Mouse (Mus musculus): ENCODE measurements at regions not wholly inside any gene's neighbourhood (a gene's known extent, or its start where the extent isn't known, plus 50 kb on each side); places are given as distances from the start of the nearest gene placed in this dataset.

- Histone ChIP-seq H3K9me3 (ENCODE audit: control insufficient read depth, low read length) (no peaks in the 10 kb centered on the region), H3K4me2 (ENCODE audit: low read length) (no peak overlapping the region), H3K9ac (ENCODE audit: low read length) (no peak overlapping the region), H3K4me3 (ENCODE audit: low read depth, low read length) (no peak overlapping the region), H3K27ac (ENCODE audit: low read depth) (no peak overlapping the region), H3K36me3 (ENCODE audit: control insufficient read depth, insufficient read depth, low read length) (no peaks in the 10 kb centered on the region), H3K4me1 (replicated peaks; ENCODE audit: control insufficient read depth, insufficient read depth, low read length) (no peaks in the 10 kb centered on the region), H3K27me3 (replicated peaks; ENCODE audit: control insufficient read depth, insufficient read depth, low read length) (no peaks in the 10 kb centered on the region)
- no peak for ATAC-seq (replicated peaks; ENCODE audit: low FRiP score, low TSS enrichment, low read depth)
- WGBS: 64% methylated on average over 1 of the region's 1 CpGs
- DNase-seq (ENCODE audit: low spot score): no peak
Observed at GRCm38 (mm10) chr6:44210901-44211300, 544.8 kb upstream of the Tpk1 start.

GRCm38 (mm10) chr6:44204477-44204876 is 538.4 kb upstream of the Tpk1 start:
- Histone ChIP-seq H3K27me3 (replicated peaks; ENCODE audit: control insufficient read depth, insufficient read depth, low read length) (no peaks in the 10 kb centered on the region), H3K9ac (ENCODE audit: low read length) (no peak overlapping the region), H3K4me3 (ENCODE audit: low read depth, low read length) (no peak overlapping the region), H3K36me3 (ENCODE audit: control insufficient read depth, insufficient read depth, low read length) (no peaks in the 10 kb centered on the region), H3K4me1 (replicated peaks; ENCODE audit: control insufficient read depth, insufficient read depth, low read length) (no peaks in the 10 kb centered on the region), H3K4me2 (ENCODE audit: low read length) (no peak overlapping the region), H3K27ac (ENCODE audit: low read depth) (no peak overlapping the region), H3K9me3 (ENCODE audit: control insufficient read depth, low read length) (no peaks in the 10 kb centered on the region)
- DNase-seq (ENCODE audit: low spot score) (no peak), ATAC-seq (replicated peaks; ENCODE audit: low FRiP score, low TSS enrichment, low read depth) (0 out of 2 replicates have a peak, but pooled peaks have one; percentile 70)
- WGBS: 79% methylated on average over 1 of the region's 1 CpGs

GRCm38 (mm10) chr6:44203831-44204230 is 537.8 kb upstream of the Tpk1 start:
- no peaks in the 10 kb centered on the region for H3K27me3 ChIP-seq (replicated peaks; ENCODE audit: control insufficient read depth, insufficient read depth, low read length)
- no peak overlapping the region for H3K4me3 ChIP-seq (ENCODE audit: low read depth, low read length)
- 69% methylated on average over 1 of the region's 1 CpGs for WGBS
- ATAC-seq (replicated peaks; ENCODE audit: low FRiP score, low TSS enrichment, low read depth) (no peak), DNase-seq (ENCODE audit: low spot score) (no peak)
- H3K27ac ChIP-seq (ENCODE audit: low read depth): no peak overlapping the region
- H3K9me3 ChIP-seq (ENCODE audit: control insufficient read depth, low read length): no peaks in the 10 kb centered on the region
- H3K9ac ChIP-seq (ENCODE audit: low read length): no peak overlapping the region
- H3K4me1 ChIP-seq (replicated peaks; ENCODE audit: control insufficient read depth, insufficient read depth, low read length): no peaks in the 10 kb centered on the region
- H3K4me2 ChIP-seq (ENCODE audit: low read length): no peak overlapping the region
- no peaks in the 10 kb centered on the region for H3K36me3 ChIP-seq (ENCODE audit: control insufficient read depth, insufficient read depth, low read length)

- no peaks in the 10 kb centered on the region for H3K27me3 ChIP-seq (replicated peaks; ENCODE audit: control insufficient read depth, insufficient read depth, low read length)
- ATAC-seq (replicated peaks; ENCODE audit: low FRiP score, low TSS enrichment, low read depth) (no peak), DNase-seq (ENCODE audit: low spot score) (no peak)
- H3K4me2 ChIP-seq (ENCODE audit: low read length): no peak overlapping the region
- H3K27ac ChIP-seq (ENCODE audit: low read depth): no peak overlapping the region
- no peak overlapping the region for H3K4me3 ChIP-seq (ENCODE audit: low read depth, low read length)
- 76% methylated on average over 4 of the region's 4 CpGs for WGBS
- H3K36me3 ChIP-seq (ENCODE audit: control insufficient read depth, insufficient read depth, low read length): no peaks in the 10 kb centered on the region
- no peaks in the 10 kb centered on the region for H3K4me1 ChIP-seq (replicated peaks; ENCODE audit: control insufficient read depth, insufficient read depth, low read length)
- H3K9ac ChIP-seq (ENCODE audit: low read length): no peak overlapping the region
- no peaks in the 10 kb centered on the region for H3K9me3 ChIP-seq (ENCODE audit: control insufficient read depth, low read length)
Observed at GRCm38 (mm10) chr6:44179927-44180326, 513.8 kb upstream of the Tpk1 start.

Measured in intestine, embryonic 14.5 days (tissue).